Mouse (Mus musculus): ENCODE results near the gene Hells. TPM values are rescaled to one million over a fixed set of nuclear protein-coding genes. Genes with fewer than 3 reads are reported as not detected.

The Hells gene
- polyA plus RNA-seq (2014; fragmentation: Nextera tagmentation; extraction: Ambion mirVana), result 35.1 and 36.1 TPM in 2 replicates

- H3K4me3 ChIP-seq (ENCODE audit: low read depth, low read length), result peak within 1 kb of the TSS; percentile 83
- WGBS (ENCODE audit: insufficient replicate concordance), result under 1% methylated on average over 74 of the region's 76 CpGs
- ATAC-seq (replicated peaks; ENCODE audit: insufficient number of reproducible peaks, low FRiP score, low TSS enrichment), result peak; percentile 73
- H3K9ac ChIP-seq (ENCODE audit: low read depth, low read length), result peak within 1 kb of the TSS; percentile 92
- H3K27ac ChIP-seq (ENCODE audit: low read depth, low read length), result peak within 1 kb of the TSS; percentile 82
- peaks cover 7% of the 10 kb centered on the region; the same call in 1 of the 2 replicates for H3K4me1 ChIP-seq (ENCODE audit: control insufficient read depth, insufficient read depth, low read length)
- no peaks in the 10 kb centered on the region for H3K27me3 ChIP-seq (ENCODE audit: control insufficient read depth, insufficient read depth, low read length)
- H3K36me3 ChIP-seq (ENCODE audit: control insufficient read depth, insufficient read depth, low read length), result 0 out of 2 replicates have a peak, but pooled peaks cover 1% of the 10 kb centered on the region
- H3K9me3 ChIP-seq (replicated peaks; ENCODE audit: control insufficient read depth, low read length), result no peaks in the 10 kb centered on the region
- H3K4me2 ChIP-seq, result peak within 1 kb of the TSS; percentile 91
These were observed at the start of gene Hells for GRCm38 (mm10) chr19:38930788-38931565. Gene Hells, plus strand, starts transcription at chr19:38930915.

GRCm38 (mm10) chr19:38901146-38902135, 29.3 kb upstream of the Hells start:
- no peak overlapping the region for H3K9ac ChIP-seq (ENCODE audit: low read depth, low read length)
- H3K4me1 ChIP-seq (ENCODE audit: control insufficient read depth, insufficient read depth, low read length), result no peaks in the 10 kb centered on the region
- no peak overlapping the region for H3K27ac ChIP-seq (ENCODE audit: low read depth, low read length)
- no peaks in the 10 kb centered on the region for H3K9me3 ChIP-seq (replicated peaks; ENCODE audit: control insufficient read depth, low read length)
- H3K4me2 ChIP-seq, result no peak overlapping the region
- peaks cover 4% of the 10 kb centered on the region; the same call in 1 of the 2 replicates for H3K36me3 ChIP-seq (ENCODE audit: control insufficient read depth, insufficient read depth, low read length)
- H3K27me3 ChIP-seq (ENCODE audit: control insufficient read depth, insufficient read depth, low read length), result no peaks in the 10 kb centered on the region
- WGBS (ENCODE audit: insufficient replicate concordance), result 78% methylated on average over 12 of the region's 12 CpGs
- ATAC-seq (replicated peaks; ENCODE audit: insufficient number of reproducible peaks, low FRiP score, low TSS enrichment), result no peak
- H3K4me3 ChIP-seq (ENCODE audit: low read depth, low read length), result no peak overlapping the region

GRCm38 (mm10) chr19:38902501-38902900, 28.2 kb upstream of the Hells start:
- H3K27ac ChIP-seq (ENCODE audit: low read depth, low read length), result no peak overlapping the region
- H3K4me1 ChIP-seq (ENCODE audit: control insufficient read depth, insufficient read depth, low read length), result no peaks in the 10 kb centered on the region
- no peak for ATAC-seq (replicated peaks; ENCODE audit: insufficient number of reproducible peaks, low FRiP score, low TSS enrichment)
- H3K27me3 ChIP-seq (ENCODE audit: control insufficient read depth, insufficient read depth, low read length), result no peaks in the 10 kb centered on the region
- H3K9ac ChIP-seq (ENCODE audit: low read depth, low read length), result no peak overlapping the region
- WGBS (ENCODE audit: insufficient replicate concordance), result 78% methylated on average over 5 of the region's 5 CpGs
- no peak overlapping the region for H3K4me2 ChIP-seq
- H3K36me3 ChIP-seq (ENCODE audit: control insufficient read depth, insufficient read depth, low read length), result peaks cover 4% of the 10 kb centered on the region; the same call in 1 of the 2 replicates
- H3K9me3 ChIP-seq (replicated peaks; ENCODE audit: control insufficient read depth, low read length), result no peaks in the 10 kb centered on the region
- H3K4me3 ChIP-seq (ENCODE audit: low read depth, low read length), result no peak overlapping the region

GRCm38 (mm10) chr19:38913786-38914185, 16.9 kb upstream of the Hells start:
- H3K4me2 ChIP-seq, result no peak overlapping the region

GRCm38 (mm10) chr19:38914926-38915325, 15.8 kb upstream of the Hells start:
- ATAC-seq (replicated peaks; ENCODE audit: insufficient number of reproducible peaks, low FRiP score, low TSS enrichment), result no peak
- Histone ChIP-seq H3K4me1 (ENCODE audit: control insufficient read depth, insufficient read depth, low read length) (no peaks in the 10 kb centered on the region), H3K27ac (ENCODE audit: low read depth, low read length) (no peak overlapping the region), H3K4me2 (no peak overlapping the region), H3K9me3 (replicated peaks; ENCODE audit: control insufficient read depth, low read length) (no peaks in the 10 kb centered on the region), H3K9ac (ENCODE audit: low read depth, low read length) (no peak overlapping the region), H3K4me3 (ENCODE audit: low read depth, low read length) (no peak overlapping the region), H3K27me3 (ENCODE audit: control insufficient read depth, insufficient read depth, low read length) (no peaks in the 10 kb centered on the region), H3K36me3 (ENCODE audit: control insufficient read depth, insufficient read depth, low read length) (peaks cover 2% of the 10 kb centered on the region)
- WGBS (ENCODE audit: insufficient replicate concordance), result 92% methylated on average over 15 of the region's 15 CpGs

More at GRCm38 (mm10) chr19:38913786-38914185, 16.9 kb upstream of the Hells start:
- Histone ChIP-seq H3K4me1 (ENCODE audit: control insufficient read depth, insufficient read depth, low read length) (no peaks in the 10 kb centered on the region), H3K4me3 (ENCODE audit: low read depth, low read length) (no peak overlapping the region), H3K27me3 (ENCODE audit: control insufficient read depth, insufficient read depth, low read length) (no peaks in the 10 kb centered on the region), H3K36me3 (ENCODE audit: control insufficient read depth, insufficient read depth, low read length) (peaks cover 2% of the 10 kb centered on the region), H3K27ac (ENCODE audit: low read depth, low read length) (no peak overlapping the region), H3K9me3 (replicated peaks; ENCODE audit: control insufficient read depth, low read length) (no peaks in the 10 kb centered on the region), H3K9ac (ENCODE audit: low read depth, low read length) (no peak overlapping the region)
- whole genome bisulfite sequencing (ENCODE audit: insufficient replicate concordance), result 94% methylated on average over 9 of the region's 9 CpGs
- ATAC-seq (replicated peaks; ENCODE audit: insufficient number of reproducible peaks, low FRiP score, low TSS enrichment), result no peak

GRCm38 (mm10) chr19:38915677-38916076, 15.0 kb upstream of the Hells start:
- H3K27ac ChIP-seq (ENCODE audit: low read depth, low read length), result no peak overlapping the region
- H3K36me3 ChIP-seq (ENCODE audit: control insufficient read depth, insufficient read depth, low read length), result peaks cover 2% of the 10 kb centered on the region
- 44% methylated on average over 3 of the region's 3 CpGs for WGBS (ENCODE audit: insufficient replicate concordance)
- no peaks in the 10 kb centered on the region for H3K4me1 ChIP-seq (ENCODE audit: control insufficient read depth, insufficient read depth, low read length)
- no peak overlapping the region for H3K4me3 ChIP-seq (ENCODE audit: low read depth, low read length)
- H3K4me2 ChIP-seq, result no peak overlapping the region
- no peak overlapping the region for H3K9ac ChIP-seq (ENCODE audit: low read depth, low read length)
- no peaks in the 10 kb centered on the region for H3K27me3 ChIP-seq (ENCODE audit: control insufficient read depth, insufficient read depth, low read length)
- no peak for ATAC-seq (replicated peaks; ENCODE audit: insufficient number of reproducible peaks, low FRiP score, low TSS enrichment)
- H3K9me3 ChIP-seq (replicated peaks; ENCODE audit: control insufficient read depth, low read length), result no peaks in the 10 kb centered on the region

- 95% methylated on average over 10 of the region's 11 CpGs for WGBS (ENCODE audit: insufficient replicate concordance)
- no peak overlapping the region for H3K4me3 ChIP-seq (ENCODE audit: low read depth, low read length)
- no peak overlapping the region for H3K9ac ChIP-seq (ENCODE audit: low read depth, low read length)
- no peak overlapping the region for H3K27ac ChIP-seq (ENCODE audit: low read depth, low read length)
- H3K36me3 ChIP-seq (ENCODE audit: control insufficient read depth, insufficient read depth, low read length), result no peaks in the 10 kb centered on the region
- peaks cover 7% of the 10 kb centered on the region; the same call in 1 of the 2 replicates for H3K4me1 ChIP-seq (ENCODE audit: control insufficient read depth, insufficient read depth, low read length)
- no peak overlapping the region for H3K4me2 ChIP-seq
- no peak for ATAC-seq (replicated peaks; ENCODE audit: insufficient number of reproducible peaks, low FRiP score, low TSS enrichment)
- H3K9me3 ChIP-seq (replicated peaks; ENCODE audit: control insufficient read depth, low read length), result no peaks in the 10 kb centered on the region
- H3K27me3 ChIP-seq (ENCODE audit: control insufficient read depth, insufficient read depth, low read length), result no peaks in the 10 kb centered on the region
These were observed 2.1 kb upstream of the Hells start for GRCm38 (mm10) chr19:38928481-38929158.
